ENCODE assay signal across 8 mouse cellular contexts in genomic region chr17:36032351-36032875, GRCm38 (mm10). TPM values are rescaled to one million over a fixed set of nuclear protein-coding genes. Genes with fewer than 3 reads are reported as not detected.
DNase-seq lines count a peak whose midpoint lies in the region; ATAC-seq and TF ChIP-seq lines count a peak whose summit lies in the region.
"Not testable (repeated sequence)": the region's sequence is repeated elsewhere in the genome, so short reads cannot be mapped to it uniquely, and the experiment has no call there.

TSS of gene H2-T23 (minus strand) at chr17:36032855.

- H3K27ac ChIP-seq in heart, embryonic 14.5 days (replicated peaks in 1 of 2; ENCODE audit: control insufficient read depth in 1 of 2, insufficient read depth in 1 of 2, low read depth in 2 of 2, low read length in 2 of 2); midbrain, embryonic 14.5 days (replicated peaks; ENCODE audit: low read depth, low read length): not testable (repeated sequence)
- H3K27ac ChIP-seq in liver, adult 2 months (replicated peaks; ENCODE audit: insufficient read depth, low read depth, low read length), result peak within 1 kb of the TSS; percentile 76

- not testable (repeated sequence) for H3K27me3 ChIP-seq in erythroblast, embryonic 14.5 days (ENCODE audit: control insufficient read depth); heart, embryonic 14.5 days (ENCODE audit: control insufficient read depth, insufficient read depth, low read length); liver, adult 2 months (ENCODE audit: control insufficient read depth, insufficient read depth, low read length); midbrain, embryonic 14.5 days (ENCODE audit: control insufficient read depth, insufficient read depth, low read length)

- not testable (repeated sequence) for H3K9me3 ChIP-seq in erythroblast, embryonic 14.5 days (ENCODE audit: control insufficient read depth, low read length); heart, embryonic 14.5 days (ENCODE audit: control insufficient read depth, low read length); midbrain, embryonic 14.5 days (ENCODE audit: control insufficient read depth, low read length)

- H3K4me1 ChIP-seq in erythroblast, embryonic 14.5 days (ENCODE audit: control insufficient read depth), result peaks cover 34% of the 10 kb centered on the region
- not testable (repeated sequence) for H3K4me1 ChIP-seq in heart, embryonic 14.5 days (ENCODE audit: control insufficient read depth in 2 of 2, insufficient read depth in 2 of 2, low read length in 2 of 2); midbrain, embryonic 14.5 days (ENCODE audit: control insufficient read depth, insufficient read depth, low read length)
- peaks cover 17% of the 10 kb centered on the region for H3K4me1 ChIP-seq in liver, adult 2 months (ENCODE audit: control insufficient read depth, insufficient read depth, low read length)

- DNase-seq in 416B (ENCODE audit: low read depth), result peak; percentile 92
- DNase-seq in adrenal gland, adult 8-10 months, result peak; percentile 63
- peak; percentile 88 for DNase-seq in kidney, adult 9 months
- peak; percentile 90 for DNase-seq in liver, adult 2 months (ENCODE audit: extremely low read depth, low read depth, low spot score)
- DNase-seq in midbrain, embryonic 14.5 days, result peak; percentile 38
- DNase-seq in spleen, postnatal 14 days (ENCODE audit: low spot score in 2 of 2), result peak; percentile 44 to 56

- H3K9ac ChIP-seq in heart, embryonic 14.5 days (ENCODE audit: low read length), result peak within 1 kb of the TSS; percentile 62
- H3K9ac ChIP-seq in liver, adult 2 months (ENCODE audit: low read depth, low read length), result peak within 1 kb of the TSS; percentile 92
- H3K9ac ChIP-seq in midbrain, embryonic 14.5 days (replicated peaks; ENCODE audit: low read length), result peak within 1 kb of the TSS; percentile 49; the same call in 1 of the 2 replicates

- 1% methylated on average over 24 of the region's 25 CpGs for WGBS in heart, embryonic 14.5 days
- 2% methylated on average over 25 of the region's 25 CpGs for WGBS in liver, adult 2 months
- 1% methylated on average over 24 of the region's 25 CpGs for WGBS in midbrain, embryonic 14.5 days

- peaks cover 15% of the 10 kb centered on the region for H3K36me3 ChIP-seq in erythroblast, embryonic 14.5 days (ENCODE audit: control insufficient read depth)
- H3K36me3 ChIP-seq in heart, embryonic 14.5 days (ENCODE audit: control insufficient read depth, insufficient read depth, low read length); liver, adult 2 months (ENCODE audit: control insufficient read depth, insufficient read depth, low read length); midbrain, embryonic 14.5 days (ENCODE audit: control insufficient read depth, insufficient read depth, low read length): not testable (repeated sequence)

- H3K79me2 ChIP-seq in liver, adult 2 months (ENCODE audit: control insufficient read depth, insufficient read depth, low read length), result not testable (repeated sequence)

- not testable (repeated sequence) for ATAC-seq in heart, embryonic 14.5 days (ENCODE audit: insufficient number of reproducible peaks, insufficient read depth, low FRiP score, low read depth)
- ATAC-seq in midbrain, embryonic 14.5 days (ENCODE audit: low FRiP score, low TSS enrichment), result peak; percentile 37; the same call in 1 of the 2 replicates

- H3K4me3 ChIP-seq in erythroblast, embryonic 14.5 days (replicated peaks), result peak within 1 kb of the TSS; percentile 65
- peak within 1 kb of the TSS; percentile 49 to 57 for H3K4me3 ChIP-seq in heart, embryonic 14.5 days (ENCODE audit: control insufficient read depth in 1 of 2, insufficient read depth in 1 of 2, low read depth in 1 of 2, low read length in 2 of 2)
- peak within 1 kb of the TSS; percentile 68 for H3K4me3 ChIP-seq in liver, adult 2 months (ENCODE audit: insufficient read depth, low read depth, low read length)
- H3K4me3 ChIP-seq in midbrain, embryonic 14.5 days (replicated peaks; ENCODE audit: low read depth, low read length), result peak within 1 kb of the TSS; percentile 42

- not testable (repeated sequence) for TF ChIP-seq CTCF in liver, adult 2 months (IDR thresholded peaks at IDR 0.05; ENCODE audit: low read depth, low read length)

- H3K4me2 ChIP-seq in heart, embryonic 14.5 days (ENCODE audit: low read length), result peak within 1 kb of the TSS; percentile 90
- H3K4me2 ChIP-seq in midbrain, embryonic 14.5 days (ENCODE audit: low read length), result peak within 1 kb of the TSS; percentile 73

- TF ChIP-seq POLR2A in liver, adult 2 months (IDR thresholded peaks at IDR 0.05; ENCODE audit: extremely low read depth, insufficient read depth, low read length), result peak; percentile 74

RNA-seq across cellular contexts. Expression of gene H2-T23, which starts in this region (rescaled TPM):
- 100 to 1,000 TPM in 1 of 4 experiments, 10 to 100 TPM in 3; 65.8 to 110 (median 93.4) TPM for total RNA-seq in adrenal gland, adult 8-10 months (2022)
- 3.7 and 5.0 TPM in 2 replicates for polyA plus RNA-seq in erythroblast, embryonic 14.5 days (2012)
- 4.2 and 4.4 TPM in 2 replicates for polyA plus RNA-seq in heart, embryonic 14.5 days (2014; fragmentation: Nextera tagmentation; extraction: Ambion mirVana)
- 291 and 323 TPM in 2 replicates for total RNA-seq in liver, adult 2 months (2014; rRNA removed)
- polyA plus RNA-seq in liver, adult 2 months (2012; rRNA removed), result 423 and 492 TPM in 2 replicates
- 4.4 TPM in 2 replicates for polyA plus RNA-seq in midbrain, embryonic 14.5 days (2014; fragmentation: Nextera tagmentation; extraction: Ambion mirVana)

Comparison
In these comparisons a context has a peak if more than half of its experiments do, and no peak if none do; other contexts are left out.
1. RNA of gene H2-T23 (polyA plus RNA-seq): 423 to 492 TPM in liver, adult 2 months; 4.4 TPM in midbrain, embryonic 14.5 days, 4.2 to 4.4 TPM in heart, embryonic 14.5 days and 3.7 to 5.0 TPM in erythroblast, embryonic 14.5 days; every median in the first group is over 10 times any median in the second.
2. DNase-seq: peak in every context shown above with its lines; median percentile 92 in 416B; 90 in liver, adult 2 months; 88 in kidney, adult 9 months; 63 in adrenal gland, adult 8-10 months; 50 in spleen, postnatal 14 days; 38 in midbrain, embryonic 14.5 days.
3. Peak in every context shown above with its lines, with median percentiles within 50 percentile points of each other: H3K4me3 ChIP-seq and H3K9ac ChIP-seq.